Mouse (Mus musculus) heart, adult 9 months (tissue): ENCODE data around the gene Txk.

ENCODE experiments used
- DNase-seq, 2 experiments: peaks; one replicate each; pipeline ENCODE4 v3.0.0; 2022; ENCODE audit warnings: low spot score in 2 of 2

The Txk gene

GRCm38 (mm10) chr5:72751056-72751758, 1.4 kb downstream of the Txk start:
- DNase-seq: no peak

GRCm38 (mm10) chr5:72750226-72750625, 2.4 kb downstream of the Txk start:
- no peak for DNase-seq

GRCm38 (mm10) chr5:72748659-72749265, 3.8 kb downstream of the Txk start:
- no peak for DNase-seq

GRCm38 (mm10) chr5:72747384-72747783, 5.2 kb downstream of the Txk start:
- DNase-seq: no peak

- DNase-seq: no peak
Observed at GRCm38 (mm10) chr5:72746461-72746860, 6.1 kb downstream of the Txk start.

GRCm38 (mm10) chr5:72743103-72743502, 9.5 kb downstream of the Txk start:
- DNase-seq: no peak

- DNase-seq: no peak
Observed at GRCm38 (mm10) chr5:72736868-72737267, 15.7 kb downstream of the Txk start.

GRCm38 (mm10) chr5:72736437-72736836, 16.1 kb downstream of the Txk start:
- DNase-seq: no peak

GRCm38 (mm10) chr5:72735763-72736162, 16.8 kb downstream of the Txk start:
- DNase-seq: no peak

- DNase-seq: no peak
Observed at GRCm38 (mm10) chr5:72732885-72733284, 19.7 kb downstream of the Txk start.

- no peak for DNase-seq
Observed at GRCm38 (mm10) chr5:72725404-72725803, 27.2 kb downstream of the Txk start.

- no peak for DNase-seq
Observed at GRCm38 (mm10) chr5:72723429-72723828, 29.1 kb downstream of the Txk start.

- DNase-seq: no peak
Observed at GRCm38 (mm10) chr5:72720587-72720986, 32.0 kb downstream of the Txk start.

- DNase-seq: peak in 1 of 2 experiments; percentile 20
Observed at GRCm38 (mm10) chr5:72710572-72711278, 41.9 kb downstream of the Txk start.

GRCm38 (mm10) chr5:72709976-72710375, 42.6 kb downstream of the Txk start:
- no peak for DNase-seq

GRCm38 (mm10) chr5:72709451-72709850, 43.1 kb downstream of the Txk start:
- DNase-seq: no peak

- no peak for DNase-seq
Observed at GRCm38 (mm10) chr5:72706722-72707121, 45.9 kb downstream of the Txk start.

- DNase-seq: no peak
Observed at GRCm38 (mm10) chr5:72706095-72706494, 46.5 kb downstream of the Txk start.

GRCm38 (mm10) chr5:72702202-72702601, 50.4 kb downstream of the Txk start:
- no peak for DNase-seq

GRCm38 (mm10) chr5:72699500-72699818, 53.1 kb downstream of the Txk start:
- no peak for DNase-seq

GRCm38 (mm10) chr5:72698818-72699499, 53.6 kb downstream of the Txk start:
- DNase-seq: no peak

GRCm38 (mm10) chr5:72698343-72698742, 54.2 kb downstream of the Txk start:
- no peak for DNase-seq

GRCm38 (mm10) chr5:72696491-72696890, 56.1 kb downstream of the Txk start:
- no peak for DNase-seq
